Mouse (Mus musculus) limb, embryonic 11.5 days (tissue): ENCODE measurements at regions not wholly inside any gene's neighbourhood (a gene's known extent, or its start where the extent isn't known, plus 50 kb on each side); places are given as distances from the start of the nearest gene placed in this dataset.

ENCODE experiments used
- ATAC-seq: fragments of 200-750 bp; cut with Nextera tagmentation; 2 replicates; pipeline ENCODE4 v1.8.0; 2017; ENCODE audit warnings: low read depth; ENCODE audit not compliant: insufficient number of reproducible peaks, low FRiP score, low TSS enrichment
- DNase-seq: peaks from one replicate; pipeline ENCODE4 v3.0.0-alpha.2; 2015; ENCODE audit warnings: low spot score
- H3K27ac ChIP-seq: fragments of 300-500 bp; sonication (generic); replicated peaks from 2 replicates; pipeline ENCODE4 v1.5.1; 2014; ENCODE audit warnings: low read depth, mild to moderate bottlenecking, low read length
- H3K27me3 ChIP-seq: fragments of 300-500 bp; sonication (generic); 2 replicates; pipeline ENCODE4 v1.6.1; 2014; ENCODE audit warnings: mild to moderate bottlenecking, low read length, mixed read lengths; ENCODE audit not compliant: control insufficient read depth, insufficient read depth
- H3K36me3 ChIP-seq: fragments of 300-500 bp; sonication (generic); 2 replicates; pipeline ENCODE4 v1.6.1; 2014; ENCODE audit warnings: mild to moderate bottlenecking, low read length, moderate library complexity, mixed read lengths; ENCODE audit not compliant: control insufficient read depth, insufficient read depth
- H3K4me1 ChIP-seq: fragments of 300-500 bp; sonication (generic); 2 replicates; pipeline ENCODE4 v1.6.1; 2014; ENCODE audit warnings: low read length, mixed read lengths; ENCODE audit not compliant: control insufficient read depth, insufficient read depth
- H3K4me2 ChIP-seq: fragments of 300-500 bp; sonication (generic); 2 replicates; pipeline ENCODE4 v1.6.1; 2014; ENCODE audit warnings: low read depth, mild to moderate bottlenecking, moderate library complexity; ENCODE audit not compliant: severe bottlenecking
- H3K4me3 ChIP-seq: fragments of 300-500 bp; sonication (generic); 2 replicates; pipeline ENCODE4 v1.5.1; 2014; ENCODE audit warnings: low read depth, low read length
- H3K9ac ChIP-seq: fragments of 300-500 bp; sonication (generic); 2 replicates; pipeline ENCODE4 v1.6.1; 2014; ENCODE audit warnings: mild to moderate bottlenecking, low read length
- H3K9me3 ChIP-seq: fragments of 300-500 bp; sonication (generic); 2 replicates; pipeline ENCODE4 v1.6.1; 2016; ENCODE audit warnings: low read length; ENCODE audit not compliant: control insufficient read depth
- WGBS: fragments of 180-500 bp; shearing (Covaris S2); extraction: QIAGEN DNeasy Blood & Tissue Kit; methylation state at CpG from one replicate; pipeline ENCODE4 v1.1.7; 2014; 5-methylcytosine and 5-hydroxymethylcytosine counted together

DNA sequence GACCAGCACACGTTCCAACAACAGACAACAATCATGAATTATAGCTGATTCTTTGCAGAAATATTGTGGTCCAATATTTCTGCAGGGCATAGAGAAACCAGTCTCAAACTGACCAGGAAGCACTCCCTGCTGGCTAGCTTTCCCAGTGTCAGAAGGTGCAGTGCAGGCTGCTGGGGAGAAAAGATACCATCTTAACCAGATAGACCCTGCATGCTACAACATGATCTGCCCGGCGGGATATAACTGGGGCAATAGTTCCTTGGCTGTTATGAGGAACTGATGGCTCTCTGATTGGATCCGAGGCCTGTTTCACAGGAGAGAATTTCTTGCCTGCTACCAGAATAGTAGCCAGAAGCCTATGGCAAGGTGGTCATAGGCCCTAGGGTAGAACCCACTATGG lies 86.9 kb upstream of the Prok2 start:
- H3K9me3 ChIP-seq: no peaks in the 10 kb centered on the region
- WGBS: 89% methylated on average over 4 of the region's 4 CpGs
- DNase-seq: no peak
- no peak overlapping the region for H3K4me3 ChIP-seq
- H3K27ac ChIP-seq: no peak overlapping the region
- H3K4me1 ChIP-seq: no peaks in the 10 kb centered on the region
- H3K9ac ChIP-seq: no peak overlapping the region
- no peaks in the 10 kb centered on the region for H3K36me3 ChIP-seq
- no peak overlapping the region for H3K4me2 ChIP-seq
- no peaks in the 10 kb centered on the region for H3K27me3 ChIP-seq
- ATAC-seq: no peak

DNA sequence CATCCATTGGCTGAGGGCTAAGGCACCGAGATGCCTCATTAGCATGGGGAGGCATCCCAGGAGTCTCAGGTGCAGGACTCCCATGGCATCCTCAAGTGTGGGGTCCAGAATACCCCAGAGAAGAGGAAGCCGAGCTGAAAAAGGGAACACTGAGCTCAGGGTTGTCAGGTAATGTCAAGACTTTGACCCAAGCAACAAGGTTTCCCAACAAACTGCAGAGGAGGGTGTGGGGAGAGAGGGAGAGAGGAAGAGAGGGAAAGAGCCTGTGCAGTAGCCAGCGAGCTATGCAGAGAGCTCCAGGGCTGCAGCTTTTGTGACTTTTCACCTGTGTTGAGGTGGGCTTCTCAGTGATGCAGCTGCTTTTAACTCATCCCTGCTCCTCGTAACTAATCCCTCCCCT lies 85.7 kb upstream of the Prok2 start:
- H3K27ac ChIP-seq: no peak overlapping the region
- H3K27me3 ChIP-seq: no peaks in the 10 kb centered on the region
- no peaks in the 10 kb centered on the region for H3K4me1 ChIP-seq
- H3K9me3 ChIP-seq: no peaks in the 10 kb centered on the region
- ATAC-seq: no peak
- H3K4me3 ChIP-seq: no peak overlapping the region
- DNase-seq: no peak
- H3K4me2 ChIP-seq: no peak overlapping the region
- H3K9ac ChIP-seq: no peak overlapping the region
- no peaks in the 10 kb centered on the region for H3K36me3 ChIP-seq
- WGBS: 81% methylated on average over 4 of the region's 4 CpGs

DNA sequence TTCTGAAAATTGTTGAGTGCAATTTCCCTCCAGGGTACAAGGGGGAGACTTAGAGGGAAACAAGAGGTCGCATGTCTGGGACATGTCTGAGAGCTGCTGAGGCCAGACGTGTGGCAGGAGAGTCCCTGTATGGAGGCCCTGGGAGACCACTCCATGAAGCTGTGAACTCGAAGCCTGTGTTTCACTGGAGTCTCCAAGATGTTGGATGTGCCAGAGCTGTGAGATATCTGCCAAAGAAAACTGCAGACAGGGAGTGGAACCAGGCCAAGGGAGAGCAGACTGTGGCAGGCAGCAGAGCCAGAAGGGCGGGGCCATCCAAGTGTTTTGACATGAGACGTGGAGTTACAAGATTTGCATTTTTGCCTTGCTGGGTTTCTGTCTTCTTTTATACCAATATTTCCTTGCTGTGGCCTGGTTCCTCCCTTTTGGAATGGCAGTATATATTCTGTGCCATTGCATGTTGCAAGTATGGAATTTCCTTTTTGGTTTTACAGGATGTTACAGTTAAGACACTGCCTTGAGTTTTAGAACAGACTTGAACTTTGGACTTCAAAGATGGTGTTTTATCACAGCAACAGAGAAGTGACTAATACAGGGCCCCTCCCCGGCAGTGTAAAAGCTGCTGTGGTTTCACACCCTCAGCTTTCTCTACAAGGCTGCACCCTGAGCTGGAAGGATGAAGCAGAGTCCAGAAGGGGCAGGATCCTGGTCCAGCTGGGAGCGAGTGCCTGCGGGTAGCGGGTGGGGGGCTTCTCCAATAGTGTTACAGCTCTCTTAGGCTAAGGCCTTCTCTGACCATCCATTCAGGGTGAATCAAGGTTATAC lies 85.0 kb upstream of the Prok2 start:
- no peak for ATAC-seq
- Histone ChIP-seq H3K4me2 (no peak overlapping the region), H3K27ac (no peak overlapping the region), H3K27me3 (no peaks in the 10 kb centered on the region), H3K4me1 (no peaks in the 10 kb centered on the region), H3K36me3 (no peaks in the 10 kb centered on the region), H3K9me3 (no peaks in the 10 kb centered on the region), H3K4me3 (no peak overlapping the region), H3K9ac (no peak overlapping the region)
- WGBS: 69% methylated on average over 9 of the region's 9 CpGs
- no peak for DNase-seq

DNA sequence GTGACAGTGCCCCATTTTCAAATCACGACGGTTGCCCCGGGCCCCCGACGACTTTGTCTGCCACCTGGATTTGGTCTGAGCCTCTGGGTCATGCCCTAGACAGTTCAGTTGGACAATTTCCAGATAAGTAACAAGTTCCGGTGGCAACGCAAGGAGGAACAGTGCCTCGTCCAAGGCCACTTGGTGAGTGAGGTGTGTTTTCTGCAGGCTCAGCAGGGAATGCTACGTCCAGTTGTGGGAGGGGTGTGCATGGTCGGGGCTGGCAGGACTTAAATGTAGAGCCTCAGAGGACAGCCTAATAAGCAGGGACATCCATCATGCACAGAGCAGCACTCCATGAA lies 78.7 kb upstream of the Prok2 start:
- no peak overlapping the region for H3K4me3 ChIP-seq
- no peaks in the 10 kb centered on the region for H3K36me3 ChIP-seq
- H3K27me3 ChIP-seq: no peaks in the 10 kb centered on the region
- WGBS: 16% methylated on average over 10 of the region's 10 CpGs
- ATAC-seq (no peak), DNase-seq (no peak)
- peak overlapping the region; percentile 33 for H3K4me2 ChIP-seq
- H3K4me1 ChIP-seq: peaks cover 3% of the 10 kb centered on the region
- H3K9me3 ChIP-seq: no peaks in the 10 kb centered on the region
- H3K9ac ChIP-seq: no peak overlapping the region
- H3K27ac ChIP-seq: no peak overlapping the region

DNA sequence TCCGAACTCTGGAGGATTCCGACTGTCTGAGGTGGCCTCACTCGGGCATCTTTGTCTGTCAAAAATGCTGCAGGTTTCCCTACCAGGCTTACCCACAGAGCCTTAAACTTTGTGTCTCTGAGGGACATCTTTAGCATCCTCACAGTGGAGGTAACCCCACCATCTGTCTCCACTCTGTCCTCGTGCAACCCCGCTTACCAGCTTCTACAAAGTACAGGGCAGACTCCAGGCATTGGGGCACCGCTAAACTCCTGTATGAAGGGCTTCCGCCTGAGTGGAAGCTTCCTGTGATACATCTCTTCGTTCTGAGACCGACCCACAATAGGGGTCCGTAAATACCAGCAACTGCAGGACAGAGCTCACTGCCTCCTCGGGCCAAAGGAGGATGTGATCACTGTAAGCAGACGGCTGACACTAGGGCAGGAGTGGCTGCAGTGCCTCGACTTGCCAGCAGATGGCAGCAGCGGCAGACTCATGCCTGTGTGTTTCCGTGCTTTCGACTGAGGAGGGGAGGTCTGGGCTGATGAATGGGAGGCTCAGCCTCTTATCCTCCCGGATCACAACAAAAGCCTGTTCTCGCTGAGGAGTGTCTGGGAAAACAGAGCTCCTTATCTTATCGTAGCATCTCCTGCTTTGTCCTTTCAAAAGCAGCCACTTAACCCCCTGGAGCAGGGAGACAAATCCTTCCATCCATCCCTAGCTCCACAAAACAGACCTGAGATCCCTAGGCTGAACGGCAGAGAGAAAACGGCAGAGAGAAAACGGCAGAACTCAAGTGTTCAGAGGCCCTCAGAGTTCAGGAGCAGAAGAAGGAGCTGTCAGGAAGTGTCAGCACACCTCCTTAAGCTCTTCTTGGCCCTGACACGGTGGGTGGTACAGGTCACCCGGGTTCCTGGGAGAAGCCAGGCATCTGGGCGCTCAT lies 78.1 kb upstream of the Prok2 start:
- DNase-seq: peak; percentile 98
- Histone ChIP-seq H3K4me2 (peak overlapping the region; percentile 33), H3K36me3 (no peaks in the 10 kb centered on the region), H3K4me1 (peaks cover 3% of the 10 kb centered on the region), H3K27ac (no peak overlapping the region), H3K27me3 (no peaks in the 10 kb centered on the region), H3K9ac (0 out of 2 replicates have a peak overlapping the region, but pooled peaks have one; percentile 31), H3K9me3 (no peaks in the 10 kb centered on the region), H3K4me3 (no peak overlapping the region)
- 20% methylated on average over 25 of the region's 25 CpGs for WGBS
- peak; percentile 75 for ATAC-seq

DNA sequence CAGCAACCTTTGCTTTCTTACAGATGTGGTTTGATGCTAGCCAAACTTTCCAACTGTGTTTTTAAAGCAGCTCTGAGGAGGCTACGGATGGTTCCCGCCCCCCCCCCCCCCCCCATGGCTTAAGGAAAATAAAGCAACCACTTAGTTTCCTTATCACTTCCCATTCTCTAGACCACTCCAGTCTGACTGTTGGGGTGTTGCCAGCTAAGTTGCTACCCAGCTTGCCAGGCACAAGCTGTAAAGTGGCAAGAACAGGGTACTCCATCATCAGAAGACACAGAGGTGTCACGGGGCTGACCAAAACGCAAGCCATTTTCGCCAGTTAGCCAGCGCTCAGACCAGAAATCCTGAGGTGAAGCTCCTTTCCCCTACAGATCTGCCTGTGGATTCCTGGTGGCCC lies 74.7 kb upstream of the Prok2 start:
- Histone ChIP-seq H3K9me3 (no peaks in the 10 kb centered on the region), H3K4me3 (no peak overlapping the region), H3K4me1 (peaks cover 3% of the 10 kb centered on the region), H3K27me3 (no peaks in the 10 kb centered on the region), H3K4me2 (no peak overlapping the region), H3K27ac (no peak overlapping the region), H3K36me3 (no peaks in the 10 kb centered on the region), H3K9ac (no peak overlapping the region)
- ATAC-seq (no peak), DNase-seq (no peak)
- 69% methylated on average over 6 of the region's 6 CpGs for WGBS

DNA sequence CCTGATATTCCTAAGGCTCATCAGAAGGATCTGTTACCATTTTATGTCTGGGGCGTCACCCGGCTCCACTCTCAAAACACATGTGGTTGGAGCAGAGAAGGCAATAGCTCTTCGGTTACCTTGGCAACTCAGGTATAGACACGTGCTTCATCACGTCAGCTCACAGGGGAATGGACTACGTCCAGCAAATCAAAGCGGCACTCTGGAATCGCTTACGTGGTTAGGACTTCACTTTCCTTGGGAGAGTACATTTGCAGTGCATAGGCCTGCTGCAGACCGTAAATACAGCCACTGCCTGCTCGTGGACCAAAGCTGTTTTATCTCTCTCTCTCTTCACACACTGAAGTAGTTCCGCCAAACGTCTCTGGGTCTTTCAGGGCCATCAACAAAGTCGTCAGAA lies 74.1 kb upstream of the Prok2 start:
- peak; percentile 46 for DNase-seq
- Histone ChIP-seq H3K4me1 (peaks cover 3% of the 10 kb centered on the region), H3K27ac (no peak overlapping the region), H3K9me3 (no peaks in the 10 kb centered on the region), H3K27me3 (no peaks in the 10 kb centered on the region), H3K36me3 (no peaks in the 10 kb centered on the region), H3K4me2 (no peak overlapping the region), H3K9ac (no peak overlapping the region), H3K4me3 (no peak overlapping the region)
- ATAC-seq: 0 out of 2 replicates have a peak, but pooled peaks have one; percentile 60
- 18% methylated on average over 14 of the region's 14 CpGs for WGBS

DNA sequence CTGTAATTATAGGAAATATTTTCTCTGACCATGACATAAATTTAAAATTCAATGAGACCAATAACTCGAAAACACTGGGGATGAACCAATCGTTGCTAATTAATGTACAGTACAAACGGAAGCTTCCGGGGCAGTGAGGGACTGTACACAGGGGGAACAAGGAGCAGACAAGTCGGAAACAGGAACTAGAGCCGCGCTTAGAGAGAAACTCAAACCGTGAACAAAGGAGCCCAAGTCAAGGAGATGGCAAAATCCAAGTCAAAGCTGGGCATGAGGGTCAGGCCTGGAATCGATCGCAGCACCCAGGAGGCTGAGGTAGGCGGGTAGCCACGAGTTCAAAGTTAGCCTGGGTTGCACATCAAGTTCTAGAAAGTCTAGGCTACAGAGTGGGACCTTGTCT lies 70.2 kb upstream of the Prok2 start:
- no peak overlapping the region for H3K4me3 ChIP-seq
- H3K9me3 ChIP-seq: no peaks in the 10 kb centered on the region
- H3K4me1 ChIP-seq: no peaks in the 10 kb centered on the region
- 93% methylated on average over 12 of the region's 12 CpGs for WGBS
- H3K9ac ChIP-seq: no peak overlapping the region
- no peak overlapping the region for H3K4me2 ChIP-seq
- DNase-seq (no peak), ATAC-seq (no peak)
- no peaks in the 10 kb centered on the region for H3K36me3 ChIP-seq
- no peaks in the 10 kb centered on the region for H3K27me3 ChIP-seq
- H3K27ac ChIP-seq: no peak overlapping the region
